Mouse (Mus musculus) stomach, embryonic 15.5 days (tissue): ENCODE data around the gene Ctnnbl1. TPM values are rescaled to one million over a fixed set of nuclear protein-coding genes. Genes with fewer than 3 reads are reported as not detected.

ENCODE experiments used
- ATAC-seq: fragments of 200-750 bp; cut with Nextera tagmentation; 2 replicates; pipeline ENCODE4 v1.8.0; 2017; ENCODE audit warnings: low read depth, moderate number of reproducible peaks, moderate TSS enrichment; ENCODE audit not compliant: insufficient read depth, low FRiP score
- H3K27ac ChIP-seq: fragments of 300-500 bp; sonication (generic); 2 replicates; pipeline ENCODE4 v1.5.1; 2015; ENCODE audit warnings: mild to moderate bottlenecking, inconsistent platforms
- H3K27me3 ChIP-seq: fragments of 300-500 bp; sonication (generic); replicated peaks from 2 replicates; pipeline ENCODE4 v1.6.1; 2015; ENCODE audit warnings: inconsistent platforms
- H3K36me3 ChIP-seq: fragments of 300-500 bp; sonication (generic); 2 replicates; pipeline ENCODE4 v1.6.1; 2015; ENCODE audit warnings: inconsistent platforms
- H3K4me1 ChIP-seq: fragments of 300-500 bp; sonication (generic); 2 replicates; pipeline ENCODE4 v1.6.1; 2015; ENCODE audit warnings: inconsistent platforms
- H3K4me2 ChIP-seq: fragments of 300-500 bp; sonication (generic); 2 replicates; pipeline ENCODE4 v1.6.1; 2015; ENCODE audit warnings: mild to moderate bottlenecking, inconsistent platforms
- H3K4me3 ChIP-seq: fragments of 300-500 bp; sonication (generic); replicated peaks from 2 replicates; pipeline ENCODE4 v1.5.1; 2015; ENCODE audit warnings: inconsistent platforms
- H3K9ac ChIP-seq: fragments of 300-500 bp; sonication (generic); 2 replicates; pipeline ENCODE4 v1.6.1; 2015; ENCODE audit warnings: inconsistent platforms
- H3K9me3 ChIP-seq: fragments of 300-500 bp; sonication (generic); 2 replicates; pipeline ENCODE4 v1.6.1; 2016; ENCODE audit warnings: inconsistent platforms
- WGBS: fragments of 180-500 bp; shearing (Covaris S2); methylation state at CpG from one replicate; pipeline ENCODE4 v1.1.7; 2015; 5-methylcytosine and 5-hydroxymethylcytosine counted together
- polyA plus RNA-seq: library from polyadenylated mRNA; unstranded; fragments of >200 nt; fragmentation: Nextera tagmentation; extraction: Ambion mirVana; gene quantifications from 2 replicates; pipeline ENCODE4 v1.2.1, GENCODE M21; 2015

The Ctnnbl1 gene
- polyA plus RNA-seq, 1 experiment from 2014 or later: 45.5 TPM

DNA sequence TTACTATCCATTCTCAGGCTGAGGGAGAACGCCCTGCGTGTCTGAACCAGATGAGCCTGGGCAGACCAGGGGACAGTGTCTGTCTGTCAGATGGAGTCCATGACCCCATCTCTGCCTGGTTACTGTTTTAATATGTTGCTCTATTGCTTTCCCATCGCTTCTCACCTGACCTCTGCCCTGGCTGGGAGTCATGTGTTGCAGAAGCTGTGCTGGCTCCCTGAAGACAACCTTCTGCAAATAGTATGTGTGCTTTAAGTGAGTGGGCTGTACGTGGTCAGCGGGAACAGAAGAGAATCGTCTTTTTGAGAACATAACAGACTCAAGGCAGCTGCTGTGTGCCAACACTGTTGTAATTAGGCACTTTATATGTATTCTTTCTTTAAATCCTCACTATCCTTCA, 47.0 kb downstream of the Ctnnbl1 start:
- WGBS: 68% methylated on average over 6 of the region's 6 CpGs
- no peak for ATAC-seq
- Histone ChIP-seq H3K4me3 (no peak overlapping the region), H3K27ac (no peak overlapping the region), H3K27me3 (no peaks in the 10 kb centered on the region), H3K36me3 (0 out of 2 replicates have a peak, but pooled peaks cover 3% of the 10 kb centered on the region), H3K9ac (no peak overlapping the region), H3K4me2 (no peak overlapping the region), H3K9me3 (no peaks in the 10 kb centered on the region), H3K4me1 (no peaks in the 10 kb centered on the region)

DNA sequence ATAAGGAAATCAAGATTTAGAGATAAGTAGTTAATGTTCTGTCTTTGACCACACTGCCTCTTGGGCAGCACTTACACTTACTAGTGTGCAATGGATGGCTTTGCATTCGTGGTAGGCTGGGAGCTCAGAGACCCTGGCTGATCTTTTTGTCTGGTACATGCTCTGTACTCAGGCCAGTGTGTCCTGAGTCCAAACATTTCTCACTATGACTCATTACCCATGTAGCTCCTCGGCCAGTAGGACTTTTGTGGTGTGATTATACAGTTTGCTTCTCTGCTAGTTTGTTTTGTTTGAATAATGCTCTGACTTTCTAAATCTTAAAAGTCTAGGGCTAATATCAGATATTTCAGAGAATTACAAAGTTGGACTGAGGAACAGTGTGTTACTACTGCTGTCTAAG, 47.4 kb downstream of the Ctnnbl1 start:
- H3K9me3 ChIP-seq: no peaks in the 10 kb centered on the region
- no peaks in the 10 kb centered on the region for H3K27me3 ChIP-seq
- no peak for ATAC-seq
- H3K27ac ChIP-seq: no peak overlapping the region
- H3K4me3 ChIP-seq: no peak overlapping the region
- no peaks in the 10 kb centered on the region for H3K4me1 ChIP-seq
- WGBS: 65% methylated on average over 2 of the region's 2 CpGs
- H3K4me2 ChIP-seq: no peak overlapping the region
- 0 out of 2 replicates have a peak, but pooled peaks cover 3% of the 10 kb centered on the region for H3K36me3 ChIP-seq
- H3K9ac ChIP-seq: no peak overlapping the region

DNA sequence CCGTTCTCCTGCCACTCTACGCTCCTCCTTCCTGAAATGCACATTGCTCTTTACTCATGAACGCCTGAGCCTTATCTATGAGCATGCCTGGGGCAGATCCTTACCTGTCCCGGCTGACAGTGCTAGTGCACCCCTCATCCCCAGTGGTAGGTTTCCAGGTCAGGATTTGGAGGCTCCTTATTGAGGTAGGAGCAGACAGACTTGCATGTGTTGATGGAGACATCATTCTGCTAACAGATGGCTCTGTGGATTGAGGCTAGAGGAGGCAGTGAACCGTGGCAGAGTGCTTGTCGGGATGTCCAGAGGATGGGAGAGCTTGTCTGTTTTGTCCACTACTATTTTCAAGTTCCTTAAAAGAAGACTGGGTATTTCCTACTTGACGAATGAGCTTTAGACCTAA, 52.0 kb downstream of the Ctnnbl1 start:
- Histone ChIP-seq H3K4me2 (no peak overlapping the region), H3K4me1 (no peaks in the 10 kb centered on the region), H3K4me3 (no peak overlapping the region), H3K9me3 (no peaks in the 10 kb centered on the region), H3K9ac (no peak overlapping the region), H3K27ac (no peak overlapping the region), H3K36me3 (peaks cover 6% of the 10 kb centered on the region; the same call in 1 of the 2 replicates), H3K27me3 (no peaks in the 10 kb centered on the region)
- ATAC-seq: no peak
- 85% methylated on average over 7 of the region's 7 CpGs for WGBS

DNA sequence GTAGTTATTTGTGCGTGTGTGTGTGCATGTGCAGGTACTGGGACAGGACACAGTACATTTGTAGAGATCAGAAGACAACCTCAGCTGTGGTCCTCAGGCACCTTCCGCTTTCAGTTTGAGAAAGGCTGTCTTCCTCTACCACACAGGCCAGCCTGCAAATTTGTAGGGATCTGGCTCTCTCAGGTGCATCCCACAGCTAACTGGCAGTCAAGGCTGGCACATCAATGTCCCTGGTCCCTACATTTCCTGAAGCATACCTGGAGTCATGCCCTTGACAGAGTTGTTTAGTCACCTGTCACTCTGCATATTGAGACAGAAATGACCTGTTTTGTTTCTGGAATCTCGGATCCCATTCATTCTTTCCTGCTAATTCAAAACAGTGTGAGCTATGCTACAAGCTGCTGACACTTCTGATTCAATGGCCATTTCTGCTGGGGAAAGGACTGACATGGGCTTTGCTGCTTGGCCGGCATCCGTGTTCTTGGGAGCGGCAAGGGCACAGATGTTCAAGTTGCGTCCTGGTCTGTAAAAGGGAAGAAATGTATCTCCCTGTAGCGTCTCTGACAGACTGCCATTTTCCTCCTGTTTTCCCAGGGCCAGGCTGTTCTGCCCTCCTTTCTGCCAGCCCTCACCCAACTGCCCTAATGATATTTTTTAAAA, 53.8 kb downstream of the Ctnnbl1 start:
- Histone ChIP-seq H3K4me3 (no peak overlapping the region), H3K27me3 (no peaks in the 10 kb centered on the region), H3K9ac (no peak overlapping the region), H3K36me3 (peaks cover 6% of the 10 kb centered on the region; the same call in 1 of the 2 replicates), H3K4me2 (no peak overlapping the region), H3K4me1 (no peaks in the 10 kb centered on the region), H3K27ac (no peak overlapping the region), H3K9me3 (no peaks in the 10 kb centered on the region)
- no peak for ATAC-seq
- 88% methylated on average over 8 of the region's 8 CpGs for WGBS

DNA sequence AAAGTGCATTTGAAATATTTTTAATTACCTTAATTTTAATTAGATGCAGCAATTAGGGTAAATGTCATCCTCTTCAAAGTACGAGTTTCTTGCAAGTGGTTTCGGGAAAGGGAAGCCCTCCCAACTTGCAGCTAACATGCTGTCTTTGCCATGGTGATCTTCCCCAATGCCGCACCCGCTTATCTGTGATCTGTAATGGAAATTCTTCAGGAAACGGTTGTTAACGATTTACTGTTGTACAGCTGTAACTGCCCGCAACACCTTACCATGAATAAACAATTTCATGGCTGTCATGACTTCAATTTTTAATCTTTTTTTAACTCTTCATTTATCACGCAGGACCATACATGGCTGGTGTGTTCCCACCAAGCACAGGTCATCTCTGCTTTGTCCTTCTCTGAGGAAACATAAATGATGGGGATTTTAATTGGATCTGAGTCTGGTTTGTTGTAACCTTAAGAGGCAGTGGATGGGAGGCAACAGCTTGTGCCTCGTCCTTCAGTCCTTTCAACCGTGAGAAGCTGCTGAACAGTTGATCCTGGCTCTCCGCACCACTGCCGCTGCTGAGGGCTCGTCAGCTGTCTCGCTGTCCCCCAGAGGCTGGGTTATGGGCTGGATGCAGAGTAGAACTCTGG, 54.4 kb downstream of the Ctnnbl1 start:
- no peak overlapping the region for H3K4me2 ChIP-seq
- no peaks in the 10 kb centered on the region for H3K9me3 ChIP-seq
- H3K9ac ChIP-seq: no peak overlapping the region
- no peaks in the 10 kb centered on the region for H3K4me1 ChIP-seq
- WGBS: 80% methylated on average over 14 of the region's 14 CpGs
- no peak for ATAC-seq
- no peaks in the 10 kb centered on the region for H3K27me3 ChIP-seq
- H3K4me3 ChIP-seq: no peak overlapping the region
- H3K27ac ChIP-seq: no peak overlapping the region
- peaks cover 6% of the 10 kb centered on the region; the same call in 1 of the 2 replicates for H3K36me3 ChIP-seq

DNA sequence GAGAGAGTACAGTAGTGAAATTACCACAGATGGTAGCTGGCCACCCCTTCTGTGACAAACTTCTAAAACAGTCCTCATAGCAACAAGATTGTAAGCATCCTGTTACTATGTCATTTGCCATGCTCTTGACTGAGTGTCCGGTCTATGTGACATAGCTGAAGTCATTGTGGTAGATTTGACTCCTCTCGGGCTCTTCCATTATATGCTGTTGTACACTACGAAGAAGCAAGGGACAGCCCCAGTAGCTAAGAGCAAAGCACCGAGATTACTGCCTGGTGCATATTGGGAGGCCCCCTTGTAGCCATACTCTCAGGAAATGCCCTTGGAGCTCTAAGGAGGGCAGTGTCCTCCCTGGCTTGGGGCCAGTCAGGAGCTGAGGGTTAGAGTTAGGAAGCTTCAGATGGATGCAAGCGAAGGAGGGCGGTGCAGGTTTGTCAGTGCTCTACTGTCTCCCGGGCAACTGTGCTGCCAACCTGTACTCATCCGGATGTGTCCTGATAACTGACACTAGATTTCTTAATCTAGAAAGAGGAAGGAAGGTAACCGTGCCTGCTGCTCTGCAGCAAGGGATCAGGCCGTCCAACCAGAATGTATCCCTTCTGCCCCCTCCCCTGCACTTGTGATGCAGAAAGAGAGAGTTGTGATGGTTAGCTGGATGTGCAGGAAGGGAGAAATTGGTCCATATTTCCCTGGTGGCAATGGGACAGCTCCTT, 55.8 kb downstream of the Ctnnbl1 start:
- no peak overlapping the region for H3K9ac ChIP-seq
- no peaks in the 10 kb centered on the region for H3K27me3 ChIP-seq
- no peaks in the 10 kb centered on the region for H3K9me3 ChIP-seq
- H3K36me3 ChIP-seq: peaks cover 6% of the 10 kb centered on the region; the same call in 1 of the 2 replicates
- 87% methylated on average over 10 of the region's 10 CpGs for WGBS
- H3K4me1 ChIP-seq: no peaks in the 10 kb centered on the region
- no peak for ATAC-seq
- H3K4me2 ChIP-seq: no peak overlapping the region
- no peak overlapping the region for H3K4me3 ChIP-seq
- H3K27ac ChIP-seq: no peak overlapping the region

DNA sequence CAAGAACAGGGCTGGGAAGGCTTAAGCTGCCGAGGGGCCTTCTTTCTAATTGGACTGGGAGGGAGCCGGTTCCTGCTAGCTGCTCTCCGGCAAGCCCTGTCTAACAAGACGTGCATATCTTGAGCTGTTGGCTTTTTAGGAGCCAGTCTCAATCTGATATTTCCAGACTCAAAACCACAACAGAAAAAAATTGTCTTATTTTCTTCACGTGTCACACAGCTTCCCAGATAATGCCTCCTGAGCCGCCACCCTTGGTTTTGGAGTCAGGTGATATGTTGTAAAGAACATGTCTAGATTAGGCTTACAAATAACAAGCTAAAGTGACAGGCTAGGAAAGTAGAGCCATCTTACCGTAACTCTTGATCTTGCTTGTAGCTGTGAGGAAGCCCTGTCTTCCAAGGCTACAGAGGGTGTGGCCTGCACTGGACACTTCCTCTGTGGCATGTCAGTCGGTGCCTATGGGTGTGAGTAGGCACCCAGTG, 56.7 kb downstream of the Ctnnbl1 start:
- Histone ChIP-seq H3K27me3 (no peaks in the 10 kb centered on the region), H3K4me2 (no peak overlapping the region), H3K4me3 (no peak overlapping the region), H3K27ac (no peak overlapping the region), H3K9ac (no peak overlapping the region), H3K36me3 (peaks cover 6% of the 10 kb centered on the region; the same call in 1 of the 2 replicates), H3K9me3 (no peaks in the 10 kb centered on the region), H3K4me1 (no peaks in the 10 kb centered on the region)
- WGBS: 77% methylated on average over 8 of the region's 8 CpGs
- no peak for ATAC-seq

DNA sequence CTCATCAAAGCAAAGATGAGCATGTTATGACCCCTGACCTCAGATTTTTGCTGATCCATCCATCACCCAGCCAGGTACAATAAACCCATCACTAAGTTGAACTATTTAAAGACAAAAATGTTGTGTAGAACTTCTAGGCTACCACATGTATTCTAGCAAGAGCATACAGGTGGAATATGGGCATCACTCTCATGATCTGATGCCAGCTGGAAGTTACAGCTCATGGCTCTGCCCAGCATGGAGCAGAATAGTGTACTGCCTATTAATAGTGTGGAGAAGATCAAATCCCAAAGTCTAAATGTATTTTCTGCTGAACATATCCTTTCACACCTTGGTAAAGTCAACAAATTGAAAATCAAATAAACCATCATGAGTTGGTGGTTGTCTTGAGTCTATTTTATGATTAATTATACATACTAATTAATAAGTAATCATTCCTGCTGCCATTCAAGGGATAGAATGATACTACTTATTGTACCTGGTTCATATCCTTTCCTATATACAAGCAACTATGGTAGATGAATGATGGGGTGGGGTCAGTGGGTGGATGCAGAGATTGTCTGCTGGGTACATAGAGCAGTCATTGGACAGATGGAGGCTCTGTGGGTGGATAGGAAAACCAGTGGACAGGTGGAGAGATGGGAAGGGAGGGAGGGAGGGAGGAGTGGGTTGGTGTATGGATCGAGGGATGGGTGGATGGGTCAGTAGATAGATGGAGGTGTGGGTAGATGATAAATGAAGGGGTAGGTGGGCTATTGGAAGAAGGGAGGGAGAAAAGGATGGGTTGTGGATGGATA, 58.6 kb downstream of the Ctnnbl1 start:
- H3K9me3 ChIP-seq: no peaks in the 10 kb centered on the region
- peaks cover 3% of the 10 kb centered on the region; the same call in 1 of the 2 replicates for H3K36me3 ChIP-seq
- WGBS: 90% methylated on average over 1 of the region's 1 CpGs
- H3K4me2 ChIP-seq: no peak overlapping the region
- no peak overlapping the region for H3K27ac ChIP-seq
- no peaks in the 10 kb centered on the region for H3K27me3 ChIP-seq
- H3K4me1 ChIP-seq: no peaks in the 10 kb centered on the region; the same call in 1 of the 2 replicates
- no peak for ATAC-seq
- H3K4me3 ChIP-seq: no peak overlapping the region
- H3K9ac ChIP-seq: no peak overlapping the region

DNA sequence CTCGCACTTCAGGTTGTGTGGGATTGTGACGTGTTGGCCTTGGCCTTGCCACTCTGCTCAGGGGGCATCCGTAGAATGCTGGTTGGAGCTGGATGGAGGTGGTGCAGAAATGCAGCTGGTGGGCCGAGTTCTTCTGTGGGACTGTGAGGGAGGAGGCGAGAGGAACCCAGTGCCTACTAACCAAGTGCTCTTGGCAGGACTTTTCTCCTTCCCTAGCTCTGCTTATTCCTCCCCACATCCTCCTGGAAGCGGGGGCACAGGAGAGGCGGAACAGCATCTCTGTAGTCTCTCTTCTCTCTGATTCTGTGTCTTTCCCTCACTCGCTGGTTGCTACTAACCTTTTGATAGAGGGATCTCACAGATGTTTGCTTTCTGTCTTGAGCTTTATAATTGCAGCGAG, 62.3 kb downstream of the Ctnnbl1 start:
- ATAC-seq: no peak
- 90% methylated on average over 9 of the region's 9 CpGs for WGBS
- H3K27me3 ChIP-seq: no peaks in the 10 kb centered on the region

DNA sequence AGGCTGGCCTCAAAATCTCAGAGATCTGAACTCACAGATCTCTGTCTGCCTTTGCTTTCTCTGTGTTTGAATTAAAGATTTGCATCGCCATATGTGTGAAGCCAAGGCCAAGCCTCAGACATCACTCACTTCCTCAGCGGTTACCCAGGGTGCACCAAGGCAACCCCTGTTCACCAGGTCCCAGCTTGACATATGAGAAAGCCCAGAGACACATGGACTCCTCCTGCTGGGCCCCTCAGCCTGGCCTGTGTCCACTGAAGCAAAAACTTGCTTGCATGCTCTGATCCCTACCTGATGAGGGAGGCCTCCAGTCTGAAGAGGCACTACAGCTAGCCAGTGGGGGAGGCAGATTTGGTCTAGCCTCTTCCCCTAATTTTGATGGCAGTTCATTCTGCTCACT, 63.1 kb downstream of the Ctnnbl1 start:
- ATAC-seq: no peak
- Histone ChIP-seq H3K4me2 (no peak overlapping the region), H3K9ac (no peak overlapping the region), H3K4me3 (no peak overlapping the region), H3K4me1 (no peaks in the 10 kb centered on the region; the same call in 1 of the 2 replicates), H3K27me3 (no peaks in the 10 kb centered on the region), H3K27ac (no peak overlapping the region), H3K36me3 (no peaks in the 10 kb centered on the region), H3K9me3 (no peaks in the 10 kb centered on the region)
- WGBS: 77% methylated on average over 2 of the region's 2 CpGs

More for the DNA sequence above, 62.3 kb downstream of the Ctnnbl1 start:
- Histone ChIP-seq H3K27ac (no peak overlapping the region), H3K9me3 (no peaks in the 10 kb centered on the region), H3K36me3 (no peaks in the 10 kb centered on the region), H3K4me1 (no peaks in the 10 kb centered on the region; the same call in 1 of the 2 replicates), H3K4me2 (no peak overlapping the region), H3K4me3 (no peak overlapping the region), H3K9ac (no peak overlapping the region)

DNA sequence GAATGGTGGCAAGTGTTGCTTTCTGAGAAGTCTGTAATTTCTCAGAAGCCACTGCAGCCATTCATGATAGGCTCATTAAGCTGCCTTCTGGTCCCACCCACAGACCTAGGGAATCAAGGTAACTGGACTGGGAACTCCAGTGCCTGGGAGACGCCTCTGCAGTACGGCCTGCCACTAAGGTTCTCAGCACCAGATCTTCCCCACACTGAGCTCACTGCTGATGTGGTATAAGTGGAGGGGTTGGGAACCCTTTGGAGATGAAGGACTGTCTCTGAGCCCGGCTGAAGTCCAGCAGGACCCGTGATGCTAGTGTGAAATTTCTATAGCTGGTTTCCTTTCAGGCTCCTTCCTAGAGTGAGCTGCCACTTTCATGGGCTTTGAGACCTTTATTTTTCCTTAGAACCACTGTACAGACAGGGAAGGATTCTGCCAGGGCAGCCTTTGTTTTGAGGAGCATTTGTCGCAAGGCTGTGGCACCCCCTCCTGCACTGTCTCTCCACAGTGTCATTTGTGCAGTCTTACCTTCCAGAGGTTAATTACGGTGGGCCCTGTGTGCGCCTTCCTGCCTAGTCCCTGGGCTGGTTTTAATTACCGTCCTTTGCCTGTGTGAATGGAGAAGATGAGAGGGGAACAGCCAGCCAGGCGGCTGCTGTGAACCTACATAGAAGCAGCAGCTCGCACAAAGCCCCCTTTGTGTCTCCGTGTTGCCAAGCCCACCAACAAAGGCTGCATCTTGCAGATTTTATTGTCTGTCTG, 63.7 kb downstream of the Ctnnbl1 start:
- H3K9ac ChIP-seq: no peak overlapping the region
- ATAC-seq: no peak
- 57% methylated on average over 11 of the region's 11 CpGs for WGBS

More for the DNA sequence above, 63.7 kb downstream of the Ctnnbl1 start:
- no peak overlapping the region for H3K27ac ChIP-seq
- no peaks in the 10 kb centered on the region for H3K9me3 ChIP-seq
- H3K4me1 ChIP-seq: no peaks in the 10 kb centered on the region; the same call in 1 of the 2 replicates
- no peak overlapping the region for H3K4me3 ChIP-seq
- no peaks in the 10 kb centered on the region for H3K36me3 ChIP-seq
- H3K27me3 ChIP-seq: no peaks in the 10 kb centered on the region
- no peak overlapping the region for H3K4me2 ChIP-seq
